Mouse (Mus musculus): Measurements from ENCODE around the gene Ppp4c. TPM values are rescaled to one million over a fixed set of nuclear protein-coding genes. Genes with fewer than 3 reads are reported as not detected.
"Not testable (repeated sequence)": the region's sequence is repeated elsewhere in the genome, so short reads cannot be mapped to it uniquely, and the experiment has no call there.

Ppp4c gene
- polyA plus RNA-seq, 3 experiments from 2014 or later = 118 to 168 (median 129) TPM

- peak; percentile 39 for ATAC-seq
Observed at GRCm38 (mm10) chr7:126779983-126780970, 12.0 kb downstream of the Ppp4c start.

- not testable (repeated sequence) for ATAC-seq
Observed at GRCm38 (mm10) chr7:126779101-126779500, 13.2 kb downstream of the Ppp4c start.

- no peak for ATAC-seq
Observed at GRCm38 (mm10) chr7:126778147-126778546, 14.1 kb downstream of the Ppp4c start.

- ATAC-seq = no peak
Observed at GRCm38 (mm10) chr7:126777476-126777875, 14.8 kb downstream of the Ppp4c start.

GRCm38 (mm10) chr7:126776598-126777057, 15.7 kb downstream of the Ppp4c start, which contains the start of gene Ypel3:
Ypel3 (plus strand) TSS chr7:126776955.
- peak; percentile 91 for ATAC-seq

GRCm38 (mm10) chr7:126775978-126776234, 16.4 kb downstream of the Ppp4c start:
- ATAC-seq = no peak

GRCm38 (mm10) chr7:126775185-126775977, 16.9 kb downstream of the Ppp4c start:
- no peak for ATAC-seq

GRCm38 (mm10) chr7:126774463-126774862, 17.8 kb downstream of the Ppp4c start:
- peak; percentile 36 for ATAC-seq

GRCm38 (mm10) chr7:126773351-126773750, 18.9 kb downstream of the Ppp4c start:
- no peak for ATAC-seq

- ATAC-seq = no peak
Observed at GRCm38 (mm10) chr7:126770784-126771183, 21.5 kb downstream of the Ppp4c start.

- no peak for ATAC-seq
Observed at GRCm38 (mm10) chr7:126767001-126767400, 25.3 kb downstream of the Ppp4c start.

GRCm38 (mm10) chr7:126766201-126766600, 26.1 kb downstream of the Ppp4c start, which contains the start of gene Gdpd3:
Gdpd3 (plus strand) TSS chr7:126766334.
- no peak for ATAC-seq

GRCm38 (mm10) chr7:126765540-126765939, 26.8 kb downstream of the Ppp4c start:
- ATAC-seq = no peak

GRCm38 (mm10) chr7:126762471-126763008, 29.8 kb downstream of the Ppp4c start:
- ATAC-seq = no peak

GRCm38 (mm10) chr7:126761529-126762067, 30.7 kb downstream of the Ppp4c start:
- no peak for ATAC-seq

GRCm38 (mm10) chr7:126760956-126761355, 31.3 kb downstream of the Ppp4c start:
- no peak for ATAC-seq

- no peak for ATAC-seq
Observed at GRCm38 (mm10) chr7:126760391-126760802, 31.9 kb downstream of the Ppp4c start.

- no peak for ATAC-seq
Observed at GRCm38 (mm10) chr7:126759672-126760390, 32.5 kb downstream of the Ppp4c start.

- ATAC-seq = peak; percentile 86
Observed at GRCm38 (mm10) chr7:126759050-126759671, 33.1 kb downstream of the Ppp4c start, which contains the start of gene Mapk3. Mapk3 (plus strand) TSS chr7:126759601.

GRCm38 (mm10) chr7:126758539-126758938, 33.8 kb downstream of the Ppp4c start:
- ATAC-seq = no peak

GRCm38 (mm10) chr7:126754866-126755265, 37.4 kb downstream of the Ppp4c start:
- ATAC-seq = peak; percentile 61
